Mouse (Mus musculus): Measurements from ENCODE around the gene Tph1. TPM values are rescaled to one million over a fixed set of nuclear protein-coding genes. Genes with fewer than 3 reads are reported as not detected.
A peak's percentile ranks its signal among the peaks of the same experiment; 100 is the strongest.
"Not testable (repeated sequence)": the region's sequence is repeated elsewhere in the genome, so short reads cannot be mapped to it uniquely, and the experiment has no call there.

Gene Tph1
- polyA plus RNA-seq, 1 experiment from 2014 or later: 1.7 TPM

DNA sequence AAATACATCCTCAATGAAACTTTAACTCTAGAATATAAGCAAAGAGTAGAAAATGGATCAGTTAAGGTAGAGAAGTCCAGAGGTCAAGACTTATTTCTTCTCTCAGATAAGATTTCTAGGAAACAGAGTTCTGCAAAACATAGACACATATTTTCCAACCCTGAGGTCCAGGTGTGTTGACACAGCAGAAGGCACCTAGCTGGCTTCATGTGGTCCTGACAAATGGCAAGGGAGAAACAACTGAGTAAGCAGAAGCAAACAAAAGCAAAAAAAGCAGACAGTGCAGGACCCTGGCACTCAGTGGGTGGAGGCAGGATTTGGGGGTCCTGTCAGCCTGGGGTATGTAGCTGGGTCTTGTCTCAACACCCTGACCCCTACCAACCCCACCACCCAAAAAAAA is 8.4 kb upstream of the Tph1 start:
- ATAC-seq (replicated peaks; ENCODE audit: low FRiP score): no peak
- Histone ChIP-seq H3K9ac (no peak overlapping the region), H3K4me1 (no peaks in the 10 kb centered on the region), H3K27ac (no peak overlapping the region), H3K36me3 (no peaks in the 10 kb centered on the region), H3K27me3 (no peaks in the 10 kb centered on the region), H3K9me3 (replicated peaks) (no peaks in the 10 kb centered on the region), H3K4me3 (replicated peaks) (no peak overlapping the region), H3K4me2 (no peak overlapping the region)

DNA sequence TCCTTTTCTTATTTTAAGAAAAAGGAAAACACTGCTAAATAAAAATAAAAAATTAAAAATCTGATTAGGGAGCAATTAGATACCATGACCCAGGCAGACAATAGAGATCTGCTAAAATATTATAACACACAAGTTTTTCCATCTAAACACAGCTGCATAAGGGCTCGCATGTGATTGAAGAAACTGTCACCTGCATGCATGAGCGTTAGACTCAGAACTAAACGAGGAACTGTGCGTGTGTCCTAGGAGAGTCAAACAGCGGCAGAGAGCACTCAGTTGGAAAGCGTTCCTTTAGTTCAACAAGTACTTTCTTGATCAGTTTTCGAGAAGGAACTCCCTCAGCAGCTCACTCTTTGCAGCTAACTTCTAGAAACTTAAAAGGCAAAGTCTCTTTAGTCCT is 6.7 kb upstream of the Tph1 start:
- H3K27ac ChIP-seq; H3K9me3 ChIP-seq (replicated peaks); ATAC-seq (replicated peaks; ENCODE audit: low FRiP score); H3K36me3 ChIP-seq; H3K27me3 ChIP-seq; H3K4me2 ChIP-seq; H3K4me1 ChIP-seq; H3K4me3 ChIP-seq (replicated peaks); H3K9ac ChIP-seq: not testable (repeated sequence)
- 78% methylated on average over 7 of the region's 7 CpGs for WGBS

DNA sequence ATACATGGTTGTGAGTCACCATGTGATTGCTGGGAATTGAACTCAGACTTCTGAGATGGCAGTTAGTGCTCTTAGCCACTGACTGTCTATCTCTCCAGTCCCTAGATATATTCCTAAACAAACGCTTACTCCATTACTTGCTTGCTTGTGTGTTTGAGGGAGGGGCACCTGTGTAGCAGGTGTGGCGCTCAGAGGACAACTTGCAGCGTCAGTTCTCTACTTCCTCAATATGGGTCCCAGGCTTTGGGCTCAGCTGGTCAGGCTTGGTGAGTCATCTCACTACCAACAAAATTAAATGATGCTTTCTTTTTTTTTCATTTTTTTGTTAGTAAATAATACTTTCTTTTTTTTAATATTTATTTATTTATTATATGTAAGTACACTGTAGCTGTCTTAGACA is 6.1 kb upstream of the Tph1 start:
- Histone ChIP-seq H3K4me2 (no peak overlapping the region), H3K9me3 (replicated peaks) (no peaks in the 10 kb centered on the region), H3K36me3 (no peaks in the 10 kb centered on the region), H3K27me3 (no peaks in the 10 kb centered on the region), H3K4me3 (replicated peaks) (no peak overlapping the region), H3K4me1 (no peaks in the 10 kb centered on the region; the same call in 1 of the 2 replicates), H3K27ac (no peak overlapping the region), H3K9ac (no peak overlapping the region)
- ATAC-seq (replicated peaks; ENCODE audit: low FRiP score): no peak
- WGBS: 96% methylated on average over 3 of the region's 3 CpGs

DNA sequence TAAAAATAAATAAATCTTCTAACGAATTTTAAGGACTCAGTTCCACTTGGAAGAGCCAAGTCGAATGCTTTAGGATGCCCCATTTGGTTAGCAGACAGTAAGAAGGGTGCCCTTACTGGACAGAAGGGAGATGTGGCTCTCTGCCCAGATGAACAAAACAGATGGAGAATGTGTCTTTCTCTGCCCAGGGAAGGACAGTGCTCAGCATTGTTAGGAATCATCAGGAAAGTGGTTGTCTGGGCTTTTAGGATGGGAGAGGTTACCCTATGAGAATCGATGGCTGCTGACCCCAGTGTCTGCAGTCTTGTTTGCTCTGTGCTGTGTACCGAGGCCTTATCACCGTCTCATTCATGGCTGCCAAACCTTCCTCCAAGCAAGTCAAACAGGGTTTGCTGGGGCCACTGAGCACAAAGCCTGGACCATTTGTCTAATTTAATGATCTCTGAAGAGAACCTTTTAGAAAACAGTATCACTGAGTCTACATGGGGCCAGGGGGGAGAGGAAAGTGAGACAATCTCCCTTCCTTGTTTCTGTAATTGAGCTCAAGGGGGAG is 4.5 kb upstream of the Tph1 start:
- no peaks in the 10 kb centered on the region for H3K27me3 ChIP-seq
- 38% methylated on average over 5 of the region's 5 CpGs for WGBS
- H3K36me3 ChIP-seq: no peaks in the 10 kb centered on the region
- H3K9me3 ChIP-seq (replicated peaks): no peaks in the 10 kb centered on the region
- H3K4me2 ChIP-seq: no peak overlapping the region
- peaks cover 8% of the 10 kb centered on the region for H3K4me1 ChIP-seq
- no peak overlapping the region for H3K27ac ChIP-seq
- H3K4me3 ChIP-seq (replicated peaks): no peak overlapping the region
- ATAC-seq (replicated peaks; ENCODE audit: low FRiP score): peak; percentile 56; the same call in 1 of the 2 replicates
- no peak overlapping the region for H3K9ac ChIP-seq

DNA sequence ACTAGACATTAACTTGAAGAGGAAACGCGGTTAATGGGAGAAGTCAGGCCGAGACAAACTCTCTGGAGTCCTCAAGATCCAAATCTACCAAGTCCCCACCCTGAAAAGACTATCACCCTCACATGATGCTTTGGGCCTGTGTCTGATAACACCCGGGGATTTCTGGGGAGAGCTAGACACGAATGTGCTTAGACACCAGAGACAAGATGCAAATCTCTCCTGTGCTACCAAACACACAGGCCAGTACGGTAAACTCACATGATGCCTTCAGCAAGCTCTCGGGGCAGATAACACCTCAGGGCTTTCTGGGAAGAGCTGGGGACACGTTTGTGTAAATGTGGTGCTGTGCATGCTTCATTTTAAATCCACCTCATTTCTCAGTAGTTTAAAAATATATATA is 3.5 kb upstream of the Tph1 start:
- no peak for ATAC-seq (replicated peaks; ENCODE audit: low FRiP score)
- 83% methylated on average over 8 of the region's 8 CpGs for WGBS

DNA sequence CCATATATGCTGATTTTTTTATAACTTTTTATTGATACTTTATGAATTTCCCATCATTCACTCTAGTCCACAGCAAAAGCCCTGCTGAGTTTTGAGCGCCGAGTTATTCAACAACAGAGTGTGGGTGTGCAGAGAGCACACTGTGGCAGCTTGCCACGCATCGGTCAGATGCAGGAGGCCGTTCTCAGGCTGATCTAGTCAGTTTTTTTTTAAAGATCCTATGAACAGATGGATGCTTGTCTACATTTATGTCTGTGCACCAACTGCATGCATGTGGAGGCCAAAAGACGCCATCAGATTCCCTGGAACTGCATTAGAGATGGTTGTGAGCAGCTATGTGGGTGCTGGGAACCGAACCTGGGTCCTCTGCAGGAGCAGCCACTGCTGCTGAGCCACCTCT is 2.7 kb upstream of the Tph1 start:
- ATAC-seq (replicated peaks; ENCODE audit: low FRiP score): no peak
- no peak overlapping the region for H3K4me3 ChIP-seq (replicated peaks)
- H3K27me3 ChIP-seq: no peaks in the 10 kb centered on the region
- WGBS: 90% methylated on average over 7 of the region's 7 CpGs
- H3K4me1 ChIP-seq: peaks cover 11% of the 10 kb centered on the region
- no peaks in the 10 kb centered on the region for H3K9me3 ChIP-seq (replicated peaks)
- no peaks in the 10 kb centered on the region for H3K36me3 ChIP-seq
- no peak overlapping the region for H3K27ac ChIP-seq
- H3K4me2 ChIP-seq: no peak overlapping the region
- no peak overlapping the region for H3K9ac ChIP-seq

More for the DNA sequence above, 3.5 kb upstream of the Tph1 start:
- no peak overlapping the region for H3K4me2 ChIP-seq
- H3K27me3 ChIP-seq: no peaks in the 10 kb centered on the region
- H3K27ac ChIP-seq: no peak overlapping the region
- peaks cover 11% of the 10 kb centered on the region for H3K4me1 ChIP-seq
- H3K36me3 ChIP-seq: no peaks in the 10 kb centered on the region
- H3K9ac ChIP-seq: no peak overlapping the region
- H3K4me3 ChIP-seq (replicated peaks): no peak overlapping the region
- no peaks in the 10 kb centered on the region for H3K9me3 ChIP-seq (replicated peaks)

DNA sequence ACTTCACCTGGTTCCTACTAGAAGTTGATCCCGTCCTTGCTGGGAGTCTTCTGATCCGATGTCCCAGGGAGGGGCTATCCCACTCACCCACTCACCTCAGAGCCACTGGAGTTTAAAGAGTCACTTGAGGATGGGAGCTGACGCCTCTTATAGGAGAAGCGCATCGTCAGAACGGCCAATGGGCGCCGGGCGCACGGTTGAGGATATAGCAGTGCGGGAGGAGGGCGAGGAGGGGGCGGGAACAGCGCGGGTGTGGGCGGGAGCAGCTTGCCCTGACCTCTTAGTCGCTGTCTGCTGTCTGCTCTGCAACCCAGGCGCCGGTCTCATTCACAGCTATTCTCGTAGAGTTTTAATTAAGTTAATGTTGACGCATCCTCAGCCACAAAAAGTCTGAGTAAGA is 5.1 kb downstream of the Tph1 start:
- Histone ChIP-seq H3K27ac (no peak overlapping the region), H3K4me2 (peak overlapping the region; percentile 50), H3K9me3 (replicated peaks) (no peaks in the 10 kb centered on the region), H3K9ac (no peak overlapping the region), H3K36me3 (no peaks in the 10 kb centered on the region), H3K27me3 (peaks cover 26% of the 10 kb centered on the region), H3K4me1 (peaks cover 13% of the 10 kb centered on the region), H3K4me3 (replicated peaks) (peak overlapping the region; percentile 16; the same call in 1 of the 2 replicates)
- 0 out of 2 replicates have a peak, but pooled peaks have one; percentile 54 for ATAC-seq (replicated peaks; ENCODE audit: low FRiP score)
- 1% methylated on average over 21 of the region's 21 CpGs for WGBS

DNA sequence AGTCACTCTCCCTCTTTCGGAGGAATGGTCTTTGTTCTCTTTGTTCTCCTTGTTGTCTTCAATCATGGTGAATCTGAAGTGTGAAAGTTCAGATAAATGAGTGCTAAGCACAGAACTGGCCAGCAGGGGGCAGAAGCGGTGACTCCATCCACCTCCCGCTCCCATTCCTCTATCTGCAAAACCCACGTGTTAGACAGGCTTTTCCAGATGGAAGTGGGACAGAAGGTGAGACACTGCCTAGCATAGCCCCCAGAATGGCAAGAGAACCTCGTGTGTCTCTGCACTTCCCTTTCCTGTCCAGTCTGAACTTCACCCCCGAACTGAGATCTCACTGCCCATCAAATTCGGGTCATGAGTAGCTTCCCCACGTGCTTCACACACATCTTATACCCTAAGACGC is 7.1 kb downstream of the Tph1 start:
- Histone ChIP-seq H3K4me3 (replicated peaks) (no peak overlapping the region), H3K4me2 (no peak overlapping the region), H3K4me1 (peaks cover 7% of the 10 kb centered on the region), H3K9ac (no peak overlapping the region), H3K9me3 (replicated peaks) (no peaks in the 10 kb centered on the region), H3K27me3 (peaks cover 26% of the 10 kb centered on the region), H3K36me3 (no peaks in the 10 kb centered on the region), H3K27ac (no peak overlapping the region)
- 23% methylated on average over 9 of the region's 9 CpGs for WGBS
- ATAC-seq (replicated peaks; ENCODE audit: low FRiP score): no peak

DNA sequence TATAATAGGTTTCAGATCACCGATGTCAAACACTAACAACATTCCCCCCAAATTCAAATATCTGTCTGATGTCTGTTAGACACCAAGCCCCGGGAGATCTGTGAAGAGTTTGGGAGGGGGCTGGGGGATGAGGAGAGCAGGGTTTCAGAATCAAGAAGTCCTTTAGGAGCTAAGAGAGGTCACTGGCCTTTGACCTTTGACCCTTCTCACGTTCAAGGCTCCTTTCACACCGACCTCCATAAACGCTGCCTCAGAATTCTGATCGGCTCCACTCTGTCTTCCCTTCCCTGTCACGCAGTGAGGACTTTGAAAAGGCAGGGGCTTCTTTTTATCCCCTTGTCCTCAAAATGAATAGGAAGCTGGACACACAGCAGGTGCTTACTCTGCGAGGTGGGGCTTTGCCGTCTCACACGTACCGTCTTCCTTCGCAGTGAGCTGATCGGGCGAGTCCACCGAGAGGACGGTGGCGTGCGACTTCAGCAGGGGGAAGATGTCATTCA is 10.7 kb downstream of the Tph1 start:
- WGBS: 41% methylated on average over 18 of the region's 18 CpGs

DNA sequence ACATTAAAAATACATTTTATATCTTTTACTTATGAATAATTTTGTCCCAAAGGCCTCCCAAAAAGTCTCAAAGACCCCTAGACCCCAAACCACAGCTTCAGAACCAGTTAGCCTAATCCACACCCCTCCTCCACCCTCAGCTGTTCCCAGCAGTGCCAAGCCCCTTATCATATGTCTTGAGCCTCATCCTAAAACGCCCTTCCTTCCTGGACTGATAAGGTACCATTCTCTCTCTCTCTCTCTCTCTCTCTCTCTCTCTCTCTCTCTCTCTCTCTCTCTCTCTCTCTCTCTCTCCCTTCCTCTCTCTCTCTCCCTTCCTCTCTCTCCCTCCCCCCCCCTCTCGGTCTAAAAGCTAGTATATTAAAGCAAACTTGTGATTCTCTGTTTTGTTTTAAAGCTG is 20.1 kb downstream of the Tph1 start:
- Histone ChIP-seq H3K9me3 (replicated peaks) (no peaks in the 10 kb centered on the region), H3K27ac (no peak overlapping the region), H3K9ac (no peak overlapping the region), H3K4me2 (no peak overlapping the region), H3K27me3 (no peaks in the 10 kb centered on the region), H3K4me1 (no peaks in the 10 kb centered on the region), H3K36me3 (no peaks in the 10 kb centered on the region), H3K4me3 (replicated peaks) (no peak overlapping the region)
- 41% methylated on average over 2 of the region's 2 CpGs for WGBS
- no peak for ATAC-seq (replicated peaks; ENCODE audit: low FRiP score)

More for the DNA sequence above, 10.7 kb downstream of the Tph1 start:
- no peak overlapping the region for H3K9ac ChIP-seq
- H3K4me2 ChIP-seq: no peak overlapping the region
- H3K27me3 ChIP-seq: peaks cover 16% of the 10 kb centered on the region
- H3K27ac ChIP-seq: no peak overlapping the region
- H3K9me3 ChIP-seq (replicated peaks): no peaks in the 10 kb centered on the region
- ATAC-seq (replicated peaks; ENCODE audit: low FRiP score): no peak
- H3K4me1 ChIP-seq: no peaks in the 10 kb centered on the region; the same call in 1 of the 2 replicates
- no peaks in the 10 kb centered on the region for H3K36me3 ChIP-seq
- H3K4me3 ChIP-seq (replicated peaks): no peak overlapping the region

DNA sequence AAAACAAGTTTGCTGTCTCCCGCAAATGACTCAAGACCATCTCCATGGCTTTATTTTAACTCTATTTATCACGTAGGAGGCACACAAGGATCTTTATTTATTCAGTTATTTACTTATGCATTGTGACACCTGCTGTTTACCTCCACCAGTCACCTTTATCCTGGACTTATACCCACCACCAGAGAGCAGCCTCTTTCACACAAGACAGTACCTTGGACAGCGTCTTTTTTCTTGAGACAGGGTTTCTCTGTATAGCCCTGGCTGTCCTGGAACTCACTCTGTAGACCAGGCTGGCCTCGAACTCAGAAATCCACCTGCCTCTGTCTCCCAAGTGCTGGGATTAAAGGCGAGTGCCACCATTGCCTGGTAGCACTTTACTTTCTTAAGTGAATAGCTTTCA is 22.1 kb downstream of the Tph1 start:
- not testable (repeated sequence) for H3K4me1 ChIP-seq; H3K27me3 ChIP-seq; H3K4me3 ChIP-seq (replicated peaks); H3K36me3 ChIP-seq; H3K4me2 ChIP-seq; H3K9ac ChIP-seq; H3K27ac ChIP-seq; H3K9me3 ChIP-seq (replicated peaks); ATAC-seq (replicated peaks; ENCODE audit: low FRiP score)
- WGBS: 51% methylated on average over 5 of the region's 5 CpGs

DNA sequence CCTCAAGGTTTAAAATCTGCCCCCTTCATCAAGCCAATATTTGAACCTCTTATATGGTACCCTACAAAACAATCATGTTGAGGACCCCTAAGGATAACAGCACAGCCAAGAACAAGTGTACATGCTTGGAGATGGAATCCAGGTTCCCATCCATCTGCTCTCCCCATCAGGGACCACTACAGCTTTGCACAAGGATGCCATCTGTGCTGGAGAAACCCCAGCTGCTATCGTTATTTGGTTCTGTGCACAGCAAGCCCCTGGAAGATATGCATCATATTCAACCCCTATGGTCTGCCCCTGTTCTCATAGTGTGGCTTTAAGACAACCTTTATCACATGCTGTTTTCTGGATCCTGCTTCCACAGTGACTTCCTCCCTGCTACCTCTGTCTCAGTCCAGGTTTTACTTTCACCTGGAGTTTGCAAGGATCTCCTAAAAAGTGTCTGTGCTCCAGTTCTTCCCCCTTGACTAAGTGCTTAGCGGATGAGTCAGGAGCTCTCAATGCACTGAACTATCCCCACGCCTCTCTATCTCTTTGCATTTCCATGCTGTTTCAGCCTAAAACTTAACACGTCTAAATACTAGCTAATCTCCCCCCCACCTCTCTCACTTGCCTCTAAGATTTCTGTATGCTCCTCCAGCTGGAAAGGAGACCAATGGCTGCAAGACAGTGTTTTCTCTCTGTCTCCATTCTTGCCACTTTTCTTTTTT is 23.8 kb downstream of the Tph1 start:
- no peaks in the 10 kb centered on the region for H3K36me3 ChIP-seq
- WGBS: 82% methylated on average over 4 of the region's 4 CpGs

More for the DNA sequence above, 23.8 kb downstream of the Tph1 start:
- Histone ChIP-seq H3K9ac (no peak overlapping the region), H3K27ac (no peak overlapping the region), H3K4me1 (no peaks in the 10 kb centered on the region), H3K4me2 (no peak overlapping the region), H3K9me3 (replicated peaks) (no peaks in the 10 kb centered on the region), H3K4me3 (replicated peaks) (no peak overlapping the region), H3K27me3 (no peaks in the 10 kb centered on the region)
- ATAC-seq (replicated peaks; ENCODE audit: low FRiP score): no peak
